Mouse (Mus musculus) cortical plate, adult 2 months (tissue): ENCODE data around the gene Iqch. TPM values are rescaled to one million over a fixed set of nuclear protein-coding genes. Genes with fewer than 3 reads are reported as not detected.

Source experiments
- H3K27ac ChIP-seq: fragments of 200-500 bp; 2 replicates; pipeline ENCODE4 v1.5.1; 2012; ENCODE audit warnings: low read length, control low read depth, inconsistent platforms; ENCODE audit not compliant: insufficient read depth
- H3K4me1 ChIP-seq: fragments of 200-500 bp; 2 replicates; pipeline ENCODE4 v1.6.1; 2011; ENCODE audit warnings: low read length; ENCODE audit not compliant: control insufficient read depth, insufficient read depth
- H3K4me3 ChIP-seq: fragments of 200-500 bp; 2 replicates; pipeline ENCODE4 v1.5.1; 2011; ENCODE audit warnings: mild to moderate bottlenecking, low read length, control low read depth; ENCODE audit not compliant: insufficient read depth
- CTCF ChIP-seq: fragments of 200-500 bp; IDR thresholded peaks from 2 replicates; pipeline ENCODE4 v1.5.1; 2011; ENCODE audit warnings: mild to moderate bottlenecking, control low read depth, low read length; ENCODE audit not compliant: insufficient read depth; ENCODE audit errors: extremely low read depth
- POLR2A ChIP-seq: fragments of 200-500 bp; IDR thresholded peaks from 2 replicates; pipeline ENCODE4 v1.6.1; 2011; ENCODE audit warnings: mild to moderate bottlenecking, low read length, control low read depth; ENCODE audit not compliant: insufficient read depth; ENCODE audit errors: extremely low read depth
- polyA plus RNA-seq: library from polyadenylated mRNA; depleted of rRNA; stranded (reverse); fragments of >200 nt; gene quantifications from 2 replicates; pipeline ENCODE4 v1.2.3, GENCODE M21; 2012

Iqch gene
- polyA plus RNA-seq, 1 experiment, result 0.13 TPM

GRCm38 (mm10) chr9:63633334-63633733 lies 31.0 kb upstream of the Iqch start:
- TF ChIP-seq CTCF (no peak), POLR2A (no peak)
- no peak overlapping the region for H3K4me3 ChIP-seq
- H3K4me1 ChIP-seq, result peaks cover 9% of the 10 kb centered on the region
- H3K27ac ChIP-seq, result no peak overlapping the region

- Histone ChIP-seq H3K27ac (no peak overlapping the region), H3K4me1 (peaks cover 9% of the 10 kb centered on the region), H3K4me3 (no peak overlapping the region)
- TF ChIP-seq POLR2A, result no peak
- TF ChIP-seq CTCF, result no peak
Measured at GRCm38 (mm10) chr9:63632924-63633323, 30.6 kb upstream of the Iqch start.

GRCm38 (mm10) chr9:63632045-63632444 lies 29.8 kb upstream of the Iqch start:
- TF ChIP-seq POLR2A (no peak), CTCF (no peak)
- Histone ChIP-seq H3K4me1 (peaks cover 9% of the 10 kb centered on the region), H3K27ac (no peak overlapping the region)

GRCm38 (mm10) chr9:63625090-63625756 lies 22.9 kb upstream of the Iqch start:
- TF ChIP-seq POLR2A, result no peak
- no peak for TF ChIP-seq CTCF
- Histone ChIP-seq H3K4me1 (peaks cover 6% of the 10 kb centered on the region), H3K4me3 (no peak overlapping the region), H3K27ac (no peak overlapping the region)

More at GRCm38 (mm10) chr9:63632045-63632444, 29.8 kb upstream of the Iqch start:
- H3K4me3 ChIP-seq, result no peak overlapping the region

- TF ChIP-seq POLR2A (no peak), CTCF (no peak)
- Histone ChIP-seq H3K4me3 (no peak overlapping the region), H3K4me1 (peaks cover 6% of the 10 kb centered on the region), H3K27ac (peak overlapping the region; percentile 20; the same call in 1 of the 2 replicates)
Measured at GRCm38 (mm10) chr9:63623895-63624569, 21.7 kb upstream of the Iqch start.

- Histone ChIP-seq H3K4me3 (no peak overlapping the region), H3K4me1 (peaks cover 4% of the 10 kb centered on the region), H3K27ac (no peak overlapping the region)
- TF ChIP-seq CTCF (no peak), POLR2A (no peak)
Measured at GRCm38 (mm10) chr9:63617967-63618366, 15.7 kb upstream of the Iqch start.

- TF ChIP-seq CTCF (no peak), POLR2A (no peak)
- H3K4me1 ChIP-seq, result peaks cover 11% of the 10 kb centered on the region
- no peak overlapping the region for H3K27ac ChIP-seq
- no peak overlapping the region for H3K4me3 ChIP-seq
Measured at GRCm38 (mm10) chr9:63614018-63614985, 12.0 kb upstream of the Iqch start.

- Histone ChIP-seq H3K4me1 (peaks cover 13% of the 10 kb centered on the region), H3K4me3 (no peak overlapping the region), H3K27ac (no peak overlapping the region)
- TF ChIP-seq CTCF (no peak), POLR2A (no peak)
Measured at GRCm38 (mm10) chr9:63613569-63613968, 11.3 kb upstream of the Iqch start.

- H3K4me3 ChIP-seq, result no peak overlapping the region
- H3K4me1 ChIP-seq, result peaks cover 13% of the 10 kb centered on the region
- H3K27ac ChIP-seq, result no peak overlapping the region
- TF ChIP-seq POLR2A (no peak), CTCF (peak; percentile 33; the same call in 1 of the 2 replicates)
Measured at GRCm38 (mm10) chr9:63612565-63613515, 10.5 kb upstream of the Iqch start.
